Mouse (Mus musculus): ENCODE data around the gene Spock2. TPM values are rescaled to one million over a fixed set of nuclear protein-coding genes. Genes with fewer than 3 reads are reported as not detected.

The Spock2 gene
- polyA plus RNA-seq, 2 experiments: 0.04 to 0.06 TPM

DNA sequence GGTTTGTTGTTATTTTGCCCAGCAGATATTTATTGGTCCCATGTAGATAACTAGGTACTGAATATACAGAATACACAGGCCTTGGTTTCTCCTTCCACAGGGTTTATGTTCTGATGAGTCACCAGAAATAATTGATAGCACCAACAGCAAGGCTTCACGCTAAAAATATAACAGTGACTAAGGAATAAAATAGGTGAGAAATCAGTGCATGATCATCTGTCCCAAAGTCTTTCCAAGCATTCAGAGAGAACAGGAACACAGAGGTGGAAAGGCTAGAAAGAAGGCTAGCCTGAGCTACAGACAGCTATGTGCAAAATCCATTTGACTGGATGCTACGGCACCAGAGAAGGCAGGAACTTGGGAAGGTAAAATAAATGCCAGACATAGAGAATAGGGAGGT lies 10.5 kb upstream of the Spock2 start:
- Histone ChIP-seq H3K9me3 (ENCODE audit: control insufficient read depth, low read length) (no peaks in the 10 kb centered on the region), H3K4me2 (ENCODE audit: low read depth) (no peak overlapping the region), H3K36me3 (replicated peaks; ENCODE audit: control insufficient read depth, insufficient read depth, low read depth) (no peaks in the 10 kb centered on the region), H3K27me3 (ENCODE audit: control insufficient read depth, insufficient read depth, low read length) (no peaks in the 10 kb centered on the region), H3K4me1 (replicated peaks; ENCODE audit: control insufficient read depth in 2 of 2, insufficient read depth in 2 of 2, low read length in 1 of 2) (no peaks in the 10 kb centered on the region), H3K4me3 (ENCODE audit: insufficient read depth in 1 of 2, low read depth in 2 of 2, low read length in 2 of 2) (no peak overlapping the region), H3K27ac (no peak overlapping the region), H3K9ac (replicated peaks) (no peak overlapping the region)
- DNase-seq (ENCODE audit: low read depth in 3 of 3, low spot score in 3 of 3) (no peak), ATAC-seq (ENCODE audit: insufficient read depth) (no peak)
- no peak for TF ChIP-seq CTCF (IDR thresholded peaks at IDR 0.05; ENCODE audit: low read depth)
- no peak for TF ChIP-seq EP300 (IDR thresholded peaks at IDR 0.05; ENCODE audit: low read depth)
- WGBS (ENCODE audit: insufficient replicate concordance): 76% methylated on average over 2 of the region's 2 CpGs

GRCm38 (mm10) chr10:60096302-60096701 lies 9.7 kb upstream of the Spock2 start:
- Histone ChIP-seq H3K4me1 (replicated peaks; ENCODE audit: control insufficient read depth in 2 of 2, insufficient read depth in 2 of 2, low read length in 1 of 2) (no peaks in the 10 kb centered on the region), H3K4me2 (ENCODE audit: low read depth) (no peak overlapping the region), H3K9me3 (ENCODE audit: control insufficient read depth, low read length) (no peaks in the 10 kb centered on the region), H3K4me3 (ENCODE audit: insufficient read depth in 1 of 2, low read depth in 2 of 2, low read length in 2 of 2) (no peak overlapping the region), H3K9ac (replicated peaks) (no peak overlapping the region), H3K27ac (no peak overlapping the region), H3K36me3 (replicated peaks; ENCODE audit: control insufficient read depth, insufficient read depth, low read depth) (no peaks in the 10 kb centered on the region), H3K27me3 (ENCODE audit: control insufficient read depth, insufficient read depth, low read length) (no peaks in the 10 kb centered on the region)
- DNase-seq (ENCODE audit: low read depth in 3 of 3, low spot score in 3 of 3) (no peak), ATAC-seq (ENCODE audit: insufficient read depth) (no peak)
- TF ChIP-seq EP300 (IDR thresholded peaks at IDR 0.05; ENCODE audit: low read depth): no peak
- TF ChIP-seq CTCF (IDR thresholded peaks at IDR 0.05; ENCODE audit: low read depth): no peak
- WGBS (ENCODE audit: insufficient replicate concordance): 63% methylated on average over 1 of the region's 1 CpGs

- TF ChIP-seq CTCF (IDR thresholded peaks at IDR 0.05; ENCODE audit: low read depth) (no peak), EP300 (IDR thresholded peaks at IDR 0.05; ENCODE audit: low read depth) (no peak)
- Histone ChIP-seq H3K36me3 (replicated peaks; ENCODE audit: control insufficient read depth, insufficient read depth, low read depth) (no peaks in the 10 kb centered on the region), H3K9me3 (ENCODE audit: control insufficient read depth, low read length) (no peaks in the 10 kb centered on the region), H3K4me1 (replicated peaks; ENCODE audit: control insufficient read depth in 2 of 2, insufficient read depth in 2 of 2, low read length in 1 of 2) (no peaks in the 10 kb centered on the region), H3K9ac (replicated peaks) (no peak overlapping the region), H3K4me2 (ENCODE audit: low read depth) (no peak overlapping the region), H3K27me3 (ENCODE audit: control insufficient read depth, insufficient read depth, low read length) (no peaks in the 10 kb centered on the region), H3K27ac (no peak overlapping the region), H3K4me3 (ENCODE audit: insufficient read depth in 1 of 2, low read depth in 2 of 2, low read length in 2 of 2) (no peak overlapping the region)
- 76% methylated on average over 9 of the region's 9 CpGs for WGBS (ENCODE audit: insufficient replicate concordance)
- DNase-seq (ENCODE audit: low read depth in 3 of 3, low spot score in 3 of 3) (no peak), ATAC-seq (ENCODE audit: insufficient read depth) (no peak)
These were observed 8.9 kb upstream of the Spock2 start for GRCm38 (mm10) chr10:60097146-60097545.

- TF ChIP-seq CTCF (IDR thresholded peaks at IDR 0.05; ENCODE audit: low read depth) (no peak), EP300 (IDR thresholded peaks at IDR 0.05; ENCODE audit: low read depth) (no peak)
- Histone ChIP-seq H3K9me3 (ENCODE audit: control insufficient read depth, low read length) (no peaks in the 10 kb centered on the region), H3K4me1 (replicated peaks; ENCODE audit: control insufficient read depth in 2 of 2, insufficient read depth in 2 of 2, low read length in 1 of 2) (no peaks in the 10 kb centered on the region), H3K27me3 (ENCODE audit: control insufficient read depth, insufficient read depth, low read length) (no peaks in the 10 kb centered on the region), H3K9ac (replicated peaks) (no peak overlapping the region), H3K4me2 (ENCODE audit: low read depth) (no peak overlapping the region), H3K27ac (no peak overlapping the region), H3K36me3 (replicated peaks; ENCODE audit: control insufficient read depth, insufficient read depth, low read depth) (no peaks in the 10 kb centered on the region), H3K4me3 (ENCODE audit: insufficient read depth in 1 of 2, low read depth in 2 of 2, low read length in 2 of 2) (no peak overlapping the region)
- 77% methylated on average over 5 of the region's 5 CpGs for WGBS (ENCODE audit: insufficient replicate concordance)
- ATAC-seq (ENCODE audit: insufficient read depth): no peak
- no peak for DNase-seq (ENCODE audit: low read depth in 3 of 3, low spot score in 3 of 3)
These were observed 8.2 kb upstream of the Spock2 start for GRCm38 (mm10) chr10:60097774-60098173.

DNA sequence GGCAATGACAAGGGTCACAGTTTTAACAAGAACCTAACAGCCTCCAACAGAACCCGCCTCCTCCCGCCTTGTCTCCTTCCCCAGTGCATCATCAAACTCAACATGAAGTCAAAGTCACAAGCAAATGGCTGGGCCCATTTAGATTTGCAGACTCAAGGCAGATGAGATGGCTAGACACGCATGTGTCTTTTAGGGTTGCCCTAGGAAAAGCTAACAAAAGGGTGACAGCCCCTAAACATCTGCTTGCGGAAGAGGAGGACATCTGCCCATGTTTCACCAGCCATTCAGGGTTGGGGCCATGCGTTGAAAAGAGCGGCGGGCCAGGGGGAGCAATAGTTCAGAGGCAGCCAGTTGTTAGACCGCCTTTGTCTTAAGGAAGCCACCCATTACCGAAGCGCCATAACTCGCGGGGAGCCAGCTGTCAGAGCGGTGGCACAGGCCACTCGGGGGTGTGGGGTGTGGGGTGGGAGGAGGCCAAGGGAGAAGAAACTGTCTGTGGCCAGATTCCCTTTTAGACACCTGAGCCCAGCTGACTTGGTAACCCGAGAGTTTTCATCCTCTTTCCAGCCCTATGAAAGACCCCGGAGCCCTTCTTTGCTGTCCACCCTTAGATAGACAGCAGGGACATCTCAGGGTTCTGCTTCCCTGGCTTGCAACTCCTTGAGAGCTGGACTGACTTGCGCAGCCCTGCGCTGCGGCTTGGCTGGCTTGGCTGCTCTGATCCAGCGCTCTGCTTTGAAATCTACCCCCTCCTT lies 451 bp upstream of the Spock2 start:
- H3K4me1 ChIP-seq (replicated peaks; ENCODE audit: control insufficient read depth in 2 of 2, insufficient read depth in 2 of 2, low read length in 1 of 2): no peaks in the 10 kb centered on the region
- ATAC-seq (ENCODE audit: insufficient read depth) (no peak), DNase-seq (ENCODE audit: low read depth in 3 of 3, low spot score in 3 of 3) (no peak)
- H3K27ac ChIP-seq: no peak overlapping the region
- H3K36me3 ChIP-seq (replicated peaks; ENCODE audit: control insufficient read depth, insufficient read depth, low read depth): no peaks in the 10 kb centered on the region
- TF ChIP-seq CTCF (IDR thresholded peaks at IDR 0.05; ENCODE audit: low read depth) (no peak), EP300 (IDR thresholded peaks at IDR 0.05; ENCODE audit: low read depth) (no peak)
- H3K4me2 ChIP-seq (ENCODE audit: low read depth): no peak overlapping the region
- no peaks in the 10 kb centered on the region for H3K9me3 ChIP-seq (ENCODE audit: control insufficient read depth, low read length)
- whole genome bisulfite sequencing (ENCODE audit: insufficient replicate concordance): 24% methylated on average over 20 of the region's 20 CpGs
- H3K4me3 ChIP-seq (ENCODE audit: insufficient read depth in 1 of 2, low read depth in 2 of 2, low read length in 2 of 2): no peak overlapping the region
- H3K27me3 ChIP-seq (ENCODE audit: control insufficient read depth, insufficient read depth, low read length): peaks cover 55% of the 10 kb centered on the region
- H3K9ac ChIP-seq (replicated peaks): no peak overlapping the region
